Mouse (Mus musculus): ENCODE data around the gene Ggps1. TPM values are rescaled to one million over a fixed set of nuclear protein-coding genes. Genes with fewer than 3 reads are reported as not detected.

Ggps1 gene
- polyA plus RNA-seq (2017; shearing (Covaris generic)) = 126 TPM

GRCm38 (mm10) chr13:14063013-14063941, at the start of gene Ggps1, which contains the start of gene Arid4b:
Gene Ggps1, minus strand, starts transcription at chr13:14063488.
Gene Arid4b, plus strand, starts transcription at chr13:14063232.

DNA sequence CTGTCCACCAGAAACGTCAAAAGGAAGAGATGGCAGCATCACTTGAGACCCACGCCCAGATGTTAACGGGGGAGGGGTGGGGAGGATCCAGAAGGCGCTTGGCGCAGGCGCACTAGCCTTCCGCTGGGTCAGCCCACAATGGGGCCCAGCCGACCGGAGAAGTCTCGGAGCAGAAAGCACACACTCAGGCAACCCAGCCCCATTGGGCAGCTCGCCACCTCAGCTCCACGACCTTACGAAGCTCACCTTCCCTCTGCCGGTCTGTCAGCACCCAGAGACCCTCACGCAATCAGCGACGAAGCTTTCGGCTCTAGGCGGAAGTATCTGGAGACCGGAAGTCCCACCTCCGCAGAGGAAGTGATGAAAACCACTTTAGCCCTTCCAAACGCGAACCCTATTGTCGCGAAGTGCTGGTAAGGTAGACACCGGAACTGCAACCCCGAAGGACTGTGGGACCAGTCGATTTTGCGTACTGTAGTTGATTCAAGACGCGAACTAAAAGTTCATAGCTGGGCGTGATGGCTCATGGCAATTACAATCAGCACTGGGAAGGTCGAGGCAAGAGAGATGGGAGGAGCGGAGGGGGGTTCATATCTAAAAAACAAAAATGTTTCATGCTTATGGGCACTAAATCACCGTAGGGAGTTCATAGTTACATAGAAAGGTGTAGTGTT, 23.9 kb downstream of the Ggps1 start, which contains the start of gene Tbce:
Gene Tbce, minus strand, starts transcription at position 347 of the 674 bp plus-strand sequence.

Other genes with a start within 250 kb of the Ggps1 start
- gene B3galnt2, start 109.0 kb downstream of the Ggps1 start, polyA plus RNA-seq (2017; shearing (Covaris generic)) = 32.0 TPM
- gene Tbce, start 23.9 kb downstream of the Ggps1 start, polyA plus RNA-seq (2017; shearing (Covaris generic)) = 93.7 TPM
- gene Arid4b, start 256 bp downstream of the Ggps1 start, polyA plus RNA-seq (2017; shearing (Covaris generic)) = 217 TPM

All from naive thymus-derived CD4-positive, alpha-beta T cell, adult 5 months (primary cell).